Mouse (Mus musculus) stomach, postnatal 0 days (tissue): ENCODE measurements at regions not wholly inside any gene's neighbourhood (a gene's known extent, or its start where the extent isn't known, plus 50 kb on each side); places are given as distances from the start of the nearest gene placed in this dataset.

ENCODE experiments used
- ATAC-seq: fragments of 200-750 bp; cut with Nextera tagmentation; 2 replicates; pipeline ENCODE4 v1.8.0; 2017; ENCODE audit not compliant: low FRiP score, low TSS enrichment
- DNase-seq: peaks from one replicate; pipeline ENCODE4 v3.0.0-alpha.2; 2016; ENCODE audit warnings: low spot score
- H3K27ac ChIP-seq: fragments of 300-500 bp; sonication (generic); replicated peaks from 2 replicates; pipeline ENCODE4 v1.5.1; 2014; ENCODE audit warnings: mild to moderate bottlenecking, control low read depth
- H3K27me3 ChIP-seq: fragments of 300-500 bp; sonication (generic); 2 replicates; pipeline ENCODE4 v1.6.1; 2014; ENCODE audit warnings: low read length; ENCODE audit not compliant: control insufficient read depth, insufficient read depth
- H3K36me3 ChIP-seq: fragments of 300-500 bp; sonication (generic); 2 replicates; pipeline ENCODE4 v1.6.1; 2014; ENCODE audit warnings: low read length, mixed read lengths; ENCODE audit not compliant: control insufficient read depth, insufficient read depth
- H3K4me1 ChIP-seq: fragments of 300-500 bp; sonication (generic); replicated peaks from 2 replicates; pipeline ENCODE4 v1.6.1; 2014; ENCODE audit warnings: antibody characterized with exemption; ENCODE audit not compliant: control insufficient read depth, insufficient read depth
- H3K4me2 ChIP-seq: fragments of 300-500 bp; sonication (generic); replicated peaks from 2 replicates; pipeline ENCODE4 v1.6.1; 2014; ENCODE audit warnings: low read depth, mild to moderate bottlenecking, control low read depth, moderate library complexity
- H3K4me3 ChIP-seq: fragments of 300-500 bp; sonication (generic); 2 replicates; pipeline ENCODE4 v1.5.1; 2014; ENCODE audit warnings: low read depth, low read length, control low read depth
- H3K9ac ChIP-seq: fragments of 300-500 bp; sonication (generic); 2 replicates; pipeline ENCODE4 v1.6.1; 2014; ENCODE audit warnings: mild to moderate bottlenecking, low read length, control low read depth, mixed read lengths
- H3K9me3 ChIP-seq: fragments of 300-500 bp; sonication (generic); 2 replicates; pipeline ENCODE4 v1.6.1; 2016; ENCODE audit warnings: low read length; ENCODE audit not compliant: control insufficient read depth
- CTCF ChIP-seq: IDR thresholded peaks from 2 replicates; pipeline ENCODE4 v1.5.1; 2016; ENCODE audit warnings: antibody characterized with exemption, low read depth, mild to moderate bottlenecking, moderate library complexity
- EP300 ChIP-seq: optimal IDR thresholded peaks from 2 replicates; pipeline ENCODE3; 2016; ENCODE audit warnings: antibody characterized with exemption
- WGBS: fragments of 180-500 bp; shearing (Covaris S2); extraction: QIAGEN DNeasy Blood & Tissue Kit; methylation state at CpG from one replicate; pipeline ENCODE4 v1.1.7; 2014; 5-methylcytosine and 5-hydroxymethylcytosine counted together

DNA sequence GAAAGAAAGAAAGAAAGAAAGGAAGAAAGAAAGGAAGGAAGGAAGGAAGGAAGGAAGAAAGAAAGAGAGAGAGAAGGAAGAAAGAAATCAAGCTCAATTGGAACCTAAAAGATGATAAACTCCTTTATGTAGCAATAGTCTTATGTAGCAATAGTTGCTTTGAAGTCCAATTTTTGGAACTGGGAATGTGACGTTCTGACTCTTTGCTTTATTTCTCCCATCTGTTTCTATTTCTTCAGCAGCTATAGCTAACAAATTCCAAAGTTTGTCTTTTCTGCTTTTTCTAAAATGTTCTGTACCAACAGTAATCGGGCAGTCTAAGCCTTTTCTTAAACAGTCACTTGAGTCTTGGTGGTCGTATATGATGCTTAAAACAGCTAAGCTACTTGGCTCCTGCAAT is 287.7 kb downstream of the Lmx1a start:
- no peaks in the 10 kb centered on the region for H3K9me3 ChIP-seq
- no peaks in the 10 kb centered on the region for H3K27me3 ChIP-seq
- H3K4me2 ChIP-seq = no peak overlapping the region
- no peaks in the 10 kb centered on the region for H3K4me1 ChIP-seq
- no peak for TF ChIP-seq EP300
- no peak for TF ChIP-seq CTCF
- WGBS = 57% methylated on average over 3 of the region's 3 CpGs
- no peaks in the 10 kb centered on the region for H3K36me3 ChIP-seq
- no peak overlapping the region for H3K27ac ChIP-seq
- no peak overlapping the region for H3K9ac ChIP-seq
- DNase-seq = no peak
- ATAC-seq = no peak
- H3K4me3 ChIP-seq = no peak overlapping the region

DNA sequence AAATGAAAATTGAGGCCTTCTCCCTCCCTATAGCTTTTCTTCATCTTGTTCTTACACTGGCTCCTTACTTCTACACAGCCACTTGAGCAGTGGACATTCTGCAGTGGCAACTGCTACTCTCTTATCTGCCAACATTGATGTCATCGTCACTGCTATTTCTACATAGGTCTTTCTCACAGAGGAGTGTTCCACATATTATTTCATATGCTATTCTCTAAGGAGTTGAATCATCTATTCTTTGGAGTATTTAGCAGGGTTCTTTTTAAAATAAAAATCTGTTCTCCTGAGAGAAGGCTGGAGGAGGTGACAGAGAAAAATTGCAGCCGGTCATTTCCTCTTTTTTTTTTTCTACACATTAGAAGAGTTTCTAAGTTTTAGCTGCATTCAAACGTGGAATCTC is 290.1 kb downstream of the Lmx1a start:
- Histone ChIP-seq H3K4me3 (no peak overlapping the region), H3K36me3 (no peaks in the 10 kb centered on the region), H3K27ac (no peak overlapping the region; the same call in 1 of the 2 replicates), H3K27me3 (no peaks in the 10 kb centered on the region), H3K4me2 (no peak overlapping the region), H3K9ac (no peak overlapping the region), H3K9me3 (no peaks in the 10 kb centered on the region), H3K4me1 (no peaks in the 10 kb centered on the region)
- 56% methylated on average over 3 of the region's 3 CpGs for WGBS
- TF ChIP-seq CTCF = no peak
- no peak for TF ChIP-seq EP300
- no peak for DNase-seq
- no peak for ATAC-seq

DNA sequence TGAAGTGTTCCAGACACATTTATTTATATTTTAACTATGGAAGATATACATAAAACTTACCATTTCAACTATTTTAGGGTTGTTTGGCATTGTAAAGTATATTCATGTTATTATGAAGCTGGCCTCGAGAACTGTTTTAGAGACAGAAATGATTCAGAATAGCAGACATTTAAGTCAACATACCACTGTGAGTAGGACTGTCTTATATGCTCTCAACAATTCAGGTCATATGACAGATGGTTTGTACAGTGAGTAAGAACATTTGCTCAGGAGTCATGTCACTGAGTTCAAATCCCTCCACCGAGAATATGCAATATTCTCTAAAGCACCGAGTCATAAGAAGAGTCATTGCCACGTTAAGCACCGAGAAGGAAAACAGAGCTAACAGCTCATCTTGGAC is 290.6 kb downstream of the Lmx1a start:
- TF ChIP-seq CTCF (no peak), EP300 (no peak)
- Histone ChIP-seq H3K27me3 (no peaks in the 10 kb centered on the region), H3K9ac (no peak overlapping the region), H3K27ac (no peak overlapping the region), H3K4me2 (no peak overlapping the region), H3K4me1 (no peaks in the 10 kb centered on the region), H3K36me3 (no peaks in the 10 kb centered on the region), H3K4me3 (no peak overlapping the region), H3K9me3 (no peaks in the 10 kb centered on the region)
- ATAC-seq = no peak
- no peak for DNase-seq
- 55% methylated on average over 5 of the region's 5 CpGs for WGBS

DNA sequence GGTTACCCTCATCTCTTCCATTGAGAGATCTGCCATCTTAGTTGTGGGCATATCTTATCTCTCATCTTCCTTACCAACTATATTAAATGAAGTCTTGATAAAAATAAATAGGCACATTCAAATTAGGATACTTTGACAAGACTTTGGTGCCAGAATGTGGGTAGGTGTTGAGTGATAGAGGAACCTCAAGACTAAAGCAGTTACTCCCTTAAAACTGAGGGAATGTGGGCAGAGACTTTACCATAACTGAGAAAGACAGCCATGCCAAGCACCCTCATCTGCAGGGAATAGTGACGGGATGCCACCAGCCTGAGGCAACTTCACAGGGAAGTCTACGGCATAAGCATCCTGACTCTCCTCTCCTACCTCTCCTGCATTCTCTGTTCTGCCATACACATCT is 292.3 kb downstream of the Lmx1a start:
- ATAC-seq (no peak), DNase-seq (no peak)
- no peak overlapping the region for H3K4me2 ChIP-seq
- WGBS = 83% methylated on average over 2 of the region's 2 CpGs
- H3K9me3 ChIP-seq = no peaks in the 10 kb centered on the region
- H3K27me3 ChIP-seq = no peaks in the 10 kb centered on the region
- no peaks in the 10 kb centered on the region for H3K4me1 ChIP-seq
- no peak overlapping the region for H3K9ac ChIP-seq
- H3K36me3 ChIP-seq = no peaks in the 10 kb centered on the region
- no peak overlapping the region for H3K27ac ChIP-seq
- H3K4me3 ChIP-seq = no peak overlapping the region
- TF ChIP-seq CTCF (no peak), EP300 (no peak)

GRCm38 (mm10) chr1:168007456-168007855 is 318.4 kb downstream of the Lmx1a start:
- Histone ChIP-seq H3K4me2 (no peak overlapping the region), H3K36me3 (no peaks in the 10 kb centered on the region), H3K4me1 (no peaks in the 10 kb centered on the region), H3K27ac (no peak overlapping the region), H3K4me3 (no peak overlapping the region), H3K27me3 (no peaks in the 10 kb centered on the region), H3K9ac (no peak overlapping the region), H3K9me3 (no peaks in the 10 kb centered on the region)
- DNase-seq = no peak
- no peak for TF ChIP-seq CTCF
- no peak for TF ChIP-seq EP300
- 79% methylated on average over 3 of the region's 3 CpGs for WGBS
- ATAC-seq = no peak

DNA sequence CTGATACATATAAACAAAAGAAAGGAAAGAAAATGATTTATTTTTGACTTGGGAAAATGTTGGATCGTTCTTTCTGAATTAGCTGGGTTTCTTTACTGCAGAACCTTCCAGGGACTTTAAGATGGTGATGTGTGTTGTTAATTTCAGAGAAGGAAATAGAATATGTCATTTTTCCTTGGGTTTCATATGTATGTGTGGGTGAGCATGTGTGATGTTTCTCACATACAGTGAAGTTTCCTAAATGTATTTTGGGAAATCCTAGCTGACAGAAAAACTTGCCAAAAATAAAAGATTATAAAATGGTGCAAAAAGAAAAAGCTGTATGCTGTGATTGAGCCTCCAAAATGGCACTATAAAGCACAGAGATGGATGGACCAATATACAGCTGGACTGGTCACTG is 319.2 kb downstream of the Lmx1a start:
- Histone ChIP-seq H3K4me2 (no peak overlapping the region), H3K36me3 (no peaks in the 10 kb centered on the region), H3K27me3 (no peaks in the 10 kb centered on the region), H3K9ac (no peak overlapping the region), H3K4me3 (no peak overlapping the region), H3K9me3 (no peaks in the 10 kb centered on the region), H3K27ac (no peak overlapping the region), H3K4me1 (no peaks in the 10 kb centered on the region; the same call in 1 of the 2 replicates)
- WGBS = 55% methylated on average over 1 of the region's 1 CpGs
- DNase-seq (no peak), ATAC-seq (no peak)
- TF ChIP-seq CTCF = no peak
